Mouse (Mus musculus) retina, postnatal 1 day (tissue): ENCODE data around the gene Olfr457.
"Not testable (repeated sequence)": the region's sequence is repeated elsewhere in the genome, so short reads cannot be mapped to it uniquely, and the experiment has no call there.

Experiments
- DNase-seq: peaks from one replicate; pipeline ENCODE4 v3.0.0-alpha.2; 2012

Gene Olfr457

DNA sequence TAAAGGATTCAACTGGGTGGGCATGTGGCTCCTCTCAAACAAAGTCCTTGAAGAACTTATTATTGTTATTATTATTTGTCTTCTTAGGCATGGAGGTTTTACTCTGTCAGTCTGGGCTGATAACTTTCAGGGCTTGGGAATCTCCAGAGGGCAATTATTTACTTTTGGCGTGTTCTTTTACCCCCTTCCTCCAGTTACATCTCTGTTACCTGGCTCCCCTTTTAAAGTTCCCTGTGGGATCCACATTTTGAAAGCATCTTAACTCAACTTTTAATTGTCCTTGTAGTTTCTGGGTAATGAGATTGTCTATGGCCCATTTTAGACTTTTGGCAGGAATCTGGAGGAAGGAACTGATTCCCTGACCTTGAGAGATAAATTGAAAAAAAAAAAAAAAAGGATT lies at the start of gene Olfr457:
Olfr457 (minus strand) TSS at position 101 of the 400 bp plus-strand sequence.
- DNase-seq: no peak

- DNase-seq: no peak
These were observed 37.3 kb upstream of the Olfr457 start for GRCm38 (mm10) chr6:42513461-42513860.

DNA sequence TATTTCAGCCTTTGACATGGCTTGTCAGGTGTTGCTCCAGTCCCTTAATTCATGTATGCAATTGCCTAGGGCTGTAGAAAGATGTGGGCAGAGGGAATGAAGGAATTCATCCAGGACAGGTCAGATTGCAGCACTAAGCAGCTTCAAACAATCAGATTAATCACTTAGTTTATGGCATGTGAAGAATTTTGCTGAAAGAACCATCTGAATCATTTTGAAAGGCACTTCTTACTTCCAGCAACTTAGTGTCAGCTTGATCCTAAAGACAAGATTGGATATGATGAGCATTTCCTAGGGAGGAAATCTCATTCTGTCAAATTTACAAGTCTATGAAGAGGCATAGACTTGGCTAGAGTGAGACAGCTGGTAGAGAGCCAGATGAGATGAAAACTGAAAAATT lies 33.2 kb upstream of the Olfr457 start:
- no peak for DNase-seq

- DNase-seq: no peak
These were observed 27.3 kb upstream of the Olfr457 start for GRCm38 (mm10) chr6:42503478-42503877.

- no peak for DNase-seq
These were observed 13.6 kb upstream of the Olfr457 start for GRCm38 (mm10) chr6:42489731-42490130.

GRCm38 (mm10) chr6:42487114-42487513 lies 11.0 kb upstream of the Olfr457 start, which contains the start of gene Olfr456:
Gene Olfr456, minus strand, starts transcription at chr6:42487214.
- no peak for DNase-seq

GRCm38 (mm10) chr6:42484633-42485032 lies 8.5 kb upstream of the Olfr457 start:
- no peak for DNase-seq

- DNase-seq: not testable (repeated sequence)
These were observed 4.8 kb downstream of the Olfr457 start for GRCm38 (mm10) chr6:42471298-42471697.

- no peak for DNase-seq
These were observed 5.6 kb downstream of the Olfr457 start for GRCm38 (mm10) chr6:42470542-42470941.

GRCm38 (mm10) chr6:42465096-42465495 lies 11.0 kb downstream of the Olfr457 start, which contains the start of gene Olfr458:
Gene Olfr458, minus strand, starts transcription at chr6:42465196.
- no peak for DNase-seq

- DNase-seq: no peak
These were observed 28.8 kb downstream of the Olfr457 start for GRCm38 (mm10) chr6:42447381-42447780.

GRCm38 (mm10) chr6:42444491-42444890 lies 31.6 kb downstream of the Olfr457 start:
- DNase-seq: no peak

DNA sequence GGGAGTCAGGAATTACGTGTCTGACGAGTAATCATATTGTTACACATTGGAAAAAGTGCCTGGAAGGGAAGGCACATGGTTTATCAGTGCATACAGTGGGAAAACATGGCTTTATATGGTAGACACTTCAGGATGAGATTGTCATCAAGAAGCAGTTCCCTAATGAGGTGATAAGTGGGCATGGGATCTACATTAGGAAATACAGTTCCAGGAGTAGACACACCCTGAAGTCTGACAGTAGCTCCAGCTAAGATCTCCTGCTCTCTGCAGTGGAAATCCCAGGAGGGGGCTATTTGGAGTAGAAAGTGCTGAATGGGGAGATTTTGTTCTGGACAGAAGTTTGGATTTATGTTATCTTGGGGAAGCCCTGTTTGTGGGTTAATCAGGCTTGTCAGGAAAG lies 34.7 kb downstream of the Olfr457 start:
- DNase-seq: no peak

GRCm38 (mm10) chr6:42435490-42435889 lies 40.6 kb downstream of the Olfr457 start:
- no peak for DNase-seq

- DNase-seq: no peak
These were observed 41.7 kb downstream of the Olfr457 start, which contains the start of gene Tas2r126 for GRCm38 (mm10) chr6:42434446-42434845. Gene Tas2r126, plus strand, starts transcription at chr6:42434535.

DNA sequence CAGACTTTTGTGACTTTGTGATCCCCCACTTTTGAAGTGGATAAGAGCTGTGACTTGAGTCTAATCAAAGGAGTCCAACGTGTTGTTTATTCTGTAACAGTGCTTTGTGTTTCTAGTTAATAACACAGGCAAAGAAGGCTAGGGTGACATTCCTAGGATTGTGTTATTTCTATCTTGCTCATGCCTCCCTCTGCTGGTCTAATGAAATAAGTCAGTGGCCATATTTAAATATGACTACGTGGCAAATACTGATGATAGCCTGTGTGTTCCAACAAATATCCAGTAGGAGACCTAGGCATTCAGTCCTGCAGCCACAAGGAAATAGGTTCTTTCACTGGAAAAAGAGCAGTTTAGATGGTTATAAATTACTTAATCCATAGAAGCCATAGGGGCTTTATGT lies 42.6 kb downstream of the Olfr457 start:
- no peak for DNase-seq

DNA sequence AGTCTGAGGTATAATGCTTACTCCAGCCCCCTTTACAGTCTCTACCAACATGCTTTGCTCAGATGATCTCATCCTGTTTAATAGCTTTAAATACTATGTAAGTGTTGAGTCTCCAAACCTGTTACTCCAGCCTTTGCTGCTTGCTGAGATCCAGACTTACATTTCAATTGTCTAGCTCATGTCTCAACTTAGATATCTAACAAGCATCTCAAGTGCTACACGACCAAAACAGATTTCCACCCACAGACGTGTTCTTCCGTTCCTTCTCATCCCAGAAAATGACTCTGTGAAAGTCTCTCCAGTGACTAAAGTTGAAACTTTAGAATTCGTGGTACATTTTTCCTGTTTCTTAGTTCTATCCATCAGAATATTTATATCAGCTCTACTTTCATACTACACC lies 49.8 kb downstream of the Olfr457 start:
- no peak for DNase-seq

DNA sequence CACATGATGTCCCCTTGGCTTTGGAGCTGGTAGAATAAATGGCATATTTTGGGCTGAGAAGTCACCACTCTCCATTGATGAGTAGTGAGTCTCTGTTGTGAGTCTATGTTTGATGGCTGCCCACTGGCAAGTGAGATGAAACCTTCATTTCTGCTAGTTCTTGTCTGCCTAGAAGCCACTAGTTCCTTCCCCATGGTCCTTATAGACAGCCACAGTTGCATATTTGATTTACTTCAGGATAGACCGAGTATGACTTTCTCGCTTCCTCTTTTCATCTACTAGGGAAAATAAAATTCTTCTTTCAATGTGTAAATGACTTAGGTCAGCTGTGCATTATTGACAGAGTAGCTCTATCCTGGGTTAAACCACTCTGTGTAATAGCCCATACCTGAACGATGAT lies 51.7 kb downstream of the Olfr457 start:
- no peak for DNase-seq

DNA sequence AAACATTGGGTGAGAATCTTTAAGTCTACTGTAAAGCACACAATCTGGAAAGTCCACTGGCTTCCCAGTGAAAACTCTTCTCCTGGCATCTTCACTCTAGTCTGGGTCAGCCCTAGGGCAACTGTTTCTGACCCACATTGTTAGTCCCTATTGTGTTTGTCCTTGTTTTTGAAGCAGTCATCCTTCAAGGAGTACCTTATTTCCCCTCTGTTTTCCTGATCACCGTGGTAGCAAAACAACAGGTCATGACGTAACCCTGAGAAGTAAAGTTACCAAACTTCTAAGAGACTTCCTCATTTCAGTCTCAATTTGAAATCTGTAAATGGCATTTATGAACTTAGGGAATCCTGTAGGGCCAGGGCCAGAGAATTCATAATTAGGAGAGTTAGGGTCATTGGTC lies 54.7 kb downstream of the Olfr457 start:
- no peak for DNase-seq

DNA sequence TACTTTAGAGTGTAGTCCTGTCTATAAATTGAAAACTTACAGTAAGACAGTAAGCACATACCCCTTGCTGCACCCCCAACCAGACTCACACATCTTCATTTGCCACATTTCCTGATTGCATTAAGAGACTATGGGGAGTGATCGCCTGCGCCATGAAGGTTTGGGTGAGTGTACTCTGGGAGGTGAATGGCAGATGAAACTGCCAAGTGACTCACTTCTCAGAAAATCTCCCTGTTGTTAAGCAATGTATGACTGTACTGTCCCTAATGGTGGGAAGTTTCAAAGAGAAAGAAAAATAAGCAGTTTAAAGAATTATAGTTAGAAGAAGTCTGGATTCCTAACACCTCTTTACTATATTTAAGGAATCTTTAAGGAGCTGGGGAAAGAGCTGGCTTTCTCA lies 56.7 kb downstream of the Olfr457 start:
- no peak for DNase-seq
